Mouse (Mus musculus): Measurements from ENCODE around the gene Rerg.
A peak's percentile ranks its signal among the peaks of the same experiment; 100 is the strongest.

Rerg gene

DNA sequence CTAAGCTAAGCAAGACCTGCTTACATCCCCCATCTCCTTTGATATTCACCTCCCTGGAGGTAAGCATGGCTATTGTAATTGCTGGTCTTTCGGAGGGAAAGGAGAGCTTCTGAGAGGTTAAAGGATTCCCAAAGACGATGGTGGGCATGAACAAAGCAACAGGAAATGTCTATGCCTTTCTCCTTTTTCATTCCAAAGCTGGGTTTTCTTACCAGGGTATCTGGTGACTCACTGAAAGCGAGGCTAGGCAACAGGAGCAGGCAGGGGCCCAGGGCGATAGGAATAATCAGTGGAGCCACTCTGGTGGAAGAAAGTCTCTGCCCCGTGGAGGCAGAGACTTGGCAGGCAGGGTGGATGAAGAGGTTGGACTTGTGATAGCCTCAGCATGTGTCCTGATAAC lies at the start of gene Rerg:
Rerg (minus strand) TSS at position 272 of the 400 bp plus-strand sequence.
- DNase-seq, result no peak

DNA sequence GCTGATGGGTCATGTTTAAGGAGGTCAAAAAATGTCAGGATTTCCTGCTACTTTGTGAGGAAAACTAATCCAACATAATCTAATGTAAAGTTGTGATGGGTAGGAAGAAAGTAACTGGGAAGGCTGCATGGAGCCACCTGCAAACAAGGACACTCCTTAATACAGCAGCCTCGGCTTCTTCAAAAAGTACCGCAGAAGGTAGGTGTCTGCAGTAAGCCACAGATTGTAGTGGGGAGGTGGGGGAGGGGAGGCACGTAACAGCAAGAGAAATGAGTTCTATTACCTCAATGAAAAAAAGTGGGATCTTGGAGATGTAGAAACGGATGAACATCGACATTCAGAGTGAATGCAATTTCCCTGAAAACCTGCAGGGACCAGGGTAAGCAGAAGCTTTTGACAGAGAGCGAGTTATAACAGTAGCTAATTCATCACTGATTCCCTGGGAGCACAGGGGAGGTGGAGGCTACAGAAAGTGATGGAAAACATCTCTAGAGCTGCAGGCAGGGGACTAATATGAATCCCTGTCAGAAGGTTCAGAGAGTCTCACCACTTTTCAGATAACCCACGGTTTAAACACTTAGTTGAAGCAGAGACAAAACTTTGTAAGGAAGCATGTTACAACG lies 47.7 kb upstream of the Rerg start:
- no peak for DNase-seq

- no peak for DNase-seq
Observed at GRCm38 (mm10) chr6:137211441-137211840, 41.1 kb upstream of the Rerg start.

- DNase-seq, result no peak
Observed at GRCm38 (mm10) chr6:137210991-137211390, 40.7 kb upstream of the Rerg start.

DNA sequence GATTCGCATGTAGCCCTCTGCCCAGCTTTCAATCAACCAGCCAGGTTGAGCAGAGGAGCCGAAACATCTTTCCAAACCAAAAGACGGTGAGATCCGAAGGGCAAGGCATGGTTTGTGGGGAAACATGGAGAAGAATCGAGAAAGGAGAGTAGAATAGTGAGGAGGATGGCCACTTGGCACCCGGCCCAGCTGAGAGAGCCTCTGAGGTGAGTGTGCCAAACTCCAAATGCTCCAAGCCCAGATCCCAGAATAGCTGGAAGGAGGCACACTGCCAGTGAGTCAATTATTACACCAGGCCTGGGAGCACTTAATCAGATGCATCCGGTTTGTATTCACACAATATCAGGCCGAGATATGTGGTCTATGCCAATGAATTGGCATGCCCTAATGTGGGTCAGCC lies 39.7 kb upstream of the Rerg start:
- peak; percentile 47 for DNase-seq

DNA sequence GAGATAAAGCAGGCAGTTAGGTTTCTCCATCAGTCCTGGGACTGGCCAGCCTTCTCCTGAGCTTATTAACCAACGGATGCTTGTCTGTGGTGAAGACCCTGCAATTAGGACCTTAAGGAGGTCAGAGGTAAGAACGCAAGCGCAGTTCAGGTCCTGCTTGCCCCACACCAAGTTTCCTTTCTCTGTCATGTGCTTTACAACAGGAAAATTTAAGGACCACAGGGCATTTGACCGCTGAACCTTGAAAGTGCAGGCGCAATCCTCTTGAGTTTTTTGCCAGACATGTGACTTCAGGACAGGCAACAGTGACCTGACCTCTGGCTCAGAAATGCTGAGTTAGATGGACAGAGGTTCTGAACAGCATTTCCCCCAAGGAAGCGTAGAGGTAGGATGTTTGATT lies 36.8 kb upstream of the Rerg start:
- DNase-seq, result no peak

DNA sequence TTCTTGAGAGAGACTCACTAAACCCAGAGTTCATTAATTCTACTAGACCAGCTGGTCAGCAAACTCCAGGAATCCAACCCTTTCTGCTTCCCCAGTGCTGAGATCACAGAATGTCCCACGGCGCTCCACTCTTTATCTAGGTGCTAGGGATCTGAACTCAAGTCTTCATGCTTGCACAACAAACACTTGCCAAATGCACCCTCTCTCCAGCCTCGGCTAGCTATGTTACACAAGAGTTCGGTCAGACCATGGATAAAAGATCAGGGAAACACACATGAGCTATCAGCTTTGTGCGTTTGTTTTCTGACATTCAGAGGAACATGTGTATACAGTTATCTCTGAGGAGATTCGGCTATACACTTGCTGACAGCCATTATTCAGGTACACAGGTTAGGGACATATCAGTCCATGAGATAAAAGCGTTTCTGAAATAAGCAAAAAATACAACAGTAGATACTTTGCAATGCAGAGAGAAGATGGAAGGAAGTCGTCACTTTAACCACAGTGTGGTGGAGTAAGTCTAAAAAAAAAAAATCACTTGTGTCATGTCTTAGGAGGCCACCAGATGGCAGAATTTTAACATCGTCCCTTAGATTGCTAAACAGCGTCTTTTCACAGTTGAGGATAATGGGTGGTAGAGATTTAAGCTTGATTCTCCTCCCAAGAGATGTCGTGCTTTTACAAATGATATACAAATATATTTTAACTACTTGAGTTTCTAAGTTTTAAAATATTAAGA lies 35.5 kb upstream of the Rerg start:
- no peak for DNase-seq

DNA sequence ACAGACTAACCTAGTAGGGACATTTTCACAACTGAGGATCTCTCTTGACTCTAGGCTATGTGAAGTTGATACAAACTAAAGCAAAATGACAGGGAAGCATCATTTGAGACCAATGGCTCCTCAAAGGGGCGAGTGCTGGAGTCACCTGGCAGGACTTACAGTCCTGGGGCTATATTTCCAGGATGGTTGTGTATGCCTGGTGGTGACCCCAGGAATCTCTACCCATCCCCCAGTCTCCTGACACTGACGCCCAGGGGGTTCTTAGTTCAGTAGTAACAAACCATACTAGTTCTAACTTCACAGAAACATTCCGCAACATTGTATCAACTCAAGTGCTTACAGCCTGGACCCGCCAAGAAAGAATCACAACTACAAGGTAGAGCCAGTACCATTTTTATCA lies 32.4 kb upstream of the Rerg start:
- no peak for DNase-seq

DNA sequence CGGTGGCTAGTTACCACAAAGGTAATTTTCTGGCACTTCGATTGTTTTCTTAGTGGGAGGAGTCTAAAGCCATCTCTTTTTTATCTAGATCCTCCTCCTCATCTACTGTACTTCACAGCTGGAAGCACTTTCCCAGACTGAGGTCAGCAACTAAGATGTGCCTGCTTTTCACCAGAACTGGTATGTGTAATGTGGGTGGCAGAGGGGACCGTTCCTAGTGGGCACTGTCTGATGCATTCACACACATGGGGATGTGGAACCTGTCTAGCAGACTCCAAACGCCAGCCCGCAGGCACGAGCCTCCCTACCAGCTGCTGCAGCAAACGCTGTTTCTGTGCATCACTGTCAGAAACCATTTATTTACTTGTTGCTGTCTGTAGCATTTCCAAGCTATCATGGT lies 31.3 kb upstream of the Rerg start:
- no peak for DNase-seq

DNA sequence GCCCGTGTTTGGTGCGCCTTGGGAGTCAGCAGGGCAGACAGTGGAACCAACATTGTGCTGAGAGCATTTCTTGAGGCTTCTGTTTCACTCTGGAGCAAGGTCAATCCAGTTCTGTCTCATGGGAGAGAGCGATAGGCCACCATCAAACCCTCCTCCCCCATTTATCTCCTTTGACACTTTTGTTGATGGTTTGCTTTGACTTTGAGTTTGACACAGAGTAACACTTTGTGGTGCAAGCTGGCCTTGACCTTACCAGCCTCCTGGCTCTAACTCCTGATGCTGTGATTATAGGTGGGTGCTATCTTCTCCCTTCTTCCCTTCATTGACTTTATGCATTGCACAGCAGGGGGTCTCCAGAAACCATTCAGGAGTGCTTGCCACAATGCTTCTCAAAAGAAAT lies 30.9 kb upstream of the Rerg start:
- no peak for DNase-seq

DNA sequence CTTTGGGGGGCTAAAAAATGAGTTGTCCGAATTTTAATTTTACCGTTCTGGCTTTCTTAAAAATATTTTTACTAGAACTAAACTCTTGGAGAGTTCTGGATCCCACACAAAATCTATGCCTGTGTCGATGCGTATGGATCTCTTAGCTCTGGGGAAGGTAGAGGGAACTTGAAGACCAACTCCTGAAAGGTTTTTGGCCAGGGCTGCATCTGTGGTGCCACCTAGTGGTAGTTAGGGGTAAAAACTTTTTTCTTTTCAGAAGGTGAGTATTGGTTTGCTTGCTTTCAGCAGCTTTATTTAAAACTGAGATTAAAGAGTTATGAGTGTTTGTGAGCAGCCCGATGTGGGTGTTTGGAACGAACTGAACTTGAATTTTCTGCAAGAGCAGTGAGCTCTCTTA lies 21.8 kb upstream of the Rerg start:
- no peak for DNase-seq

DNA sequence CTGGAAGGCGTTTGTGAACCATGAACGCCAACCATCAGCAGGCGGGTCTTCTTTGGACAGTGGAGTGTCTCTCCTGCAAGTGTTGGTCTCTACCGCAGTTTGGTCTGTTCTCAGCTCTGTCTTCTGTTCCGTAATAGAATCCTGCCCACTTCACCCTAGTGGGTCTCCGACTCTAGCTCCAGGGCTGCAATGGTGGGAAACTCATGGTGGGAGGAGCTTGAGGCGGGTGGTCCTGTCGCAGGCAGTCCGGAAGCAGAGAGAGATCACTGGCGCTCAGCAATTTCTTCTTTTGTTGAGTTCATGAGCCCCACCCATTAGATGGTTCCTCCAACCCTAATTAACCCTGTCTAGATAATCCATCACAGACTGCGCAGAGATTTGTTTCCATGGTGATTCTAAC lies 20.7 kb upstream of the Rerg start:
- DNase-seq, result no peak

DNA sequence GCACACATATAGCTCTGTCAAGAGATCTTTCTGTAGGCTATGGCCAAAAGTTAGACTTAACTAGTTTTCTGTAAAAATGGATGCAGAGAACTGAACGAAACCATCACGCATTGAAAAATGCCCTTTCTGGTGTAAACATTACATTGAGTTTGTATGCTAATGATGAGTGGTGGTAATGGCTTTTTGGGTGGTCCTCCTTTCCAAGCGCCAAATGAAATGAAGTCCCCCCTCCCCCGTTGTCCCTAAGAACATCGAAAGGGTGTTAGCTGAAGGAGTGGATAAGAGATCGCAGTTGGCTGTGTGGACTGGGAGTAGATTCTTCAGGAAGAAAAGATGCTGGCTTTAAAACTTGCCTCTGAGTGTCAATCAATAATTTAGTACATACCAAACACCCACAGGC lies 20.3 kb upstream of the Rerg start:
- no peak for DNase-seq

DNA sequence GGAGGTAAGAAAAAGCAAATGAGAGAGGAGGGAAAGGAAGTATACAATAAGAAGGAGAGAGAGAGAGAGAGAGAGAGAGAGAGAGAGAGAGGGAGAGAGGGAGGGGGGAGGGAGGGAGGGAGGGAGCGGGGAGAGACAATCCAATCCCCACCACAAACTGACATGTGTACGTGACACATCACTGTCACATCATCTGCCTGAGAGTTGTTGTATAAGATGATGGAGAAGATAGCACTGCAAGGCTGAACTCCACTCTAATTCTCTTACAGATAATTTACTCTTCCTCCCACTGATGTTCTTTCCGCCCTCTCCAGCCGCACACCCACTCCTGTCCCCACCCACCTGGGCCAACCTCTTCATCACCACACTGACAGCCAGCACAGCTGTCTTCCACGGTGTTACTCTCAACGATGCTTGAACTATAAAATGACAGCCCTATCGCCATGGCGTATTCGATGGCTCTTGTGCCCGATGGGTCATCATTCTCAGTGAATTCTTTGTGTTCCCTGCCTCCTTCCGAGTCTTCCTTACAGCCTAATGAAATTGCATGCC lies 18.2 kb upstream of the Rerg start:
- no peak for DNase-seq

- no peak for DNase-seq
Observed at GRCm38 (mm10) chr6:137187426-137187825, 17.1 kb upstream of the Rerg start.

GRCm38 (mm10) chr6:137180636-137181035 lies 10.3 kb upstream of the Rerg start:
- DNase-seq, result no peak

DNA sequence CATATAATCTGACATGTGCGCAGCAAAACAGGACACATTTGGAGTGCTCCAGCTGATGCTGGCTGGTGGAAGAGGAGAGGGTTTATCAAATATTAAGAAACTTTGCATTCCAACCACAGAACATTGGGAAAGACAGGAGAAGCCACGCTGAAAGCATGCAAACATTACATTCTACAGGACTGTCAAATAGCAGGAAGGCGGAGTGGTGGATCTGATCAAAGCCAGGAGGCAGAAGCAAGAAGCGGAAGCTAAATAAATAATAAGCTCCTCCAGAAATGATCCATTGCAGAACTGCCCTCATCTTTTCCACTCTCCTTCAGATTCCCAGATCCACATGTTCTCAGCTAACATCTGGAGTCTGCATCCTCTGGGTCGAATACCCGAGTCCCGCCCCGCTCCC lies 9.8 kb upstream of the Rerg start:
- no peak for DNase-seq

GRCm38 (mm10) chr6:137179026-137179425 lies 8.7 kb upstream of the Rerg start:
- DNase-seq, result peak; percentile 23

GRCm38 (mm10) chr6:137170646-137171045 lies 349 bp upstream of the Rerg start:
- no peak for DNase-seq

- peak; percentile 88 for DNase-seq
Observed at GRCm38 (mm10) chr6:137169171-137169968, 927 bp downstream of the Rerg start.

DNA sequence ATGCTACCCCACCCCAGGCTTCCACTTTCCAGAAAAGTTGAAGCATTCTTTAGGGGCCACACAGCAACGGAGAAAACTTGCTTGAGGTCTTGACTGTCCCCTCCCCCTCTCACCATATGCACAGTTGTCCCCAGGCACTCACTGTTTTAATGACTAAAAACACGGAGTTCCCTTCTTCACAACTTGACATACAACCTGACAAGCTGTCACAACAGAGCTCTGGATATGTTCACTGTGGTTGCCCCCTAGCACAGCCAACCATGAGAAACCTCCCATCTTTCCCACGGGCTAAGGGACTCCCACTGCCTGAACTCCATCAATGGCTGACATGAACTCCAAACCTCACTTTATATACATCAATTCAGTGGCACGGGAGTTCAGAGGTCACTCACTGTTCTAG lies 3.5 kb downstream of the Rerg start:
- no peak for DNase-seq

- DNase-seq, result no peak
Observed at GRCm38 (mm10) chr6:137163571-137163970, 6.7 kb downstream of the Rerg start.

- DNase-seq, result no peak
Observed at GRCm38 (mm10) chr6:137163061-137163460, 7.2 kb downstream of the Rerg start.

DNA sequence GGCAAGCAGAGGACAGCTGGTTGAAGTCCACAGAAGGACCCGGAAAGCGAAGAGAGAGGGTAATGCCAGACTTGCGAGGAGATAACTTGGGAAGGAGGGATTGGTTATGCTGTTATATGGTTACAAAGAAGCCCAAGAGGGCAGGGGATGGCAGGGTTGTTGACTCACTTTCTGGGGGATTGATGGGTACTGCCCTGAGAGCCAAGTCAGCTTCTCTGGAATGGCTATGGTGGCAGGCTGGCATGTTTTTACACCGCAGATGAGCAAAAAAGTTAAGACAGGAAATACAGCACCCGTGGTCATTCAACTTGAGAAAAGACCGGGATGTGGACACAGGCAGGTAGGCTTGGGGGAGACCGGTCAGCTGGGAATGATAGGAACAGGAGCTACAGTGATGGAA lies 7.8 kb downstream of the Rerg start:
- DNase-seq, result no peak
